Mouse (Mus musculus) telencephalon, adult 2 months (tissue): ENCODE results near the gene Peg12.

Source experiments
- DNase-seq: peaks from one replicate; pipeline ENCODE4 v3.0.0-alpha.2; 2011; ENCODE audit warnings: low read depth, low spot score

Gene Peg12

GRCm38 (mm10) chr7:62463878-62464755 lies at the start of gene Peg12:
Peg12 (minus strand) TSS chr7:62464510.
- DNase-seq = peak; percentile 16

DNA sequence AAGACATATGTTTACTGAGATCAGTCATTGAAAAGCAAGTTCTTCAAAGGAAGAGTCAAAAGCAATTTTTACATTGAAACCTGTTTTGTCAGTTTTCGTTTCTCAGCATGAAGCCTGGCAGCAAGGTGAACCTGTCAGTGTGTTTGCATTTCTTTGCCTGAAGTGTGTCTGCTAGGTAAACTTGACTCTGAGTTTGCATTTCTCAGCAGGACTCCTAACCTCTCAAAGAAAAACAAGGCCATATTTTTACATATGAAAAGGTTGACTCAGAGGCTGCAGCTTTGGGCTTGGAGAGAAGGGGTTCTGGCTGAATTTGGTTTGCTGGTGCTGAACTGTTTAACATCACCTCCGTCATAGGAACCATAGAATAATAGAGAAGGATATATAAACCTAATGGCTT lies 21.8 kb upstream of the Peg12 start:
- no peak for DNase-seq

GRCm38 (mm10) chr7:62463007-62463877 lies 1.1 kb downstream of the Peg12 start:
- no peak for DNase-seq

DNA sequence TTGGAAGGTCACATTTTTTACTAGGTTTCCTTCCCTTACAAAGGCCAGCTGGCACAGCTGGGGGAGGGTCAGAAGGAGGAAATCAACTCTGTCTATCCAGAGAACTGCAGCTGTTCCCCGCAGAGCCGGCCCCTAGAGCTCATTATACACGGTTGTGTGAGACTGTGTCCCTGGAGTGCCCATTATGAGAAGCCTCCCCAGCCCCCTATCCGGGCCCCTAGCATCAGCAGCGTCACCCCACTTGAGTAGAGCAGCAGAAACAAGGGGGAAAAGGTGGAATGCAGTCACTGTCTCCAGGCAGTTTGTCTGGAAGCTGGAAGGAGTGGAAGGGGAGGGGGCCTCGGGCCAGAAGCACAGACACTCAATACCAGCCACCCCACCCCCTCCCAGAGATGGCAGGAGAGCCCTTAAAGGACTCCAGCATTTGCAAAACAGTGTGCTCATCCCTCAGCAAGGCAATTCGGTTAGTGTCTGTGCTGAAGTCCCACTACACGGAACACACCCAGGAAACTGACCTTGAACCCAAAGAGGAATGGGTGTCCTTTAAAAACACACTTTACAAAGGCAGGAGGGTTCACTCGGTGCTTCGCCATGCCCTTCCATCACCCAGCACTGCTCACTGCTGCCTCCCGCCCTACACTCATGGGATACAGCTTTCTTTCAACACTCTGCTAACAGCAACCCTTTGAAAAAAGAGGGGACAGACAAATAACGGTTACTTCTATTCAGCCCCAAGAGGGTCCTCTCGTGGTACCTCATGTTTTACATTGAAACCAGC lies 1.9 kb downstream of the Peg12 start:
- DNase-seq = no peak

DNA sequence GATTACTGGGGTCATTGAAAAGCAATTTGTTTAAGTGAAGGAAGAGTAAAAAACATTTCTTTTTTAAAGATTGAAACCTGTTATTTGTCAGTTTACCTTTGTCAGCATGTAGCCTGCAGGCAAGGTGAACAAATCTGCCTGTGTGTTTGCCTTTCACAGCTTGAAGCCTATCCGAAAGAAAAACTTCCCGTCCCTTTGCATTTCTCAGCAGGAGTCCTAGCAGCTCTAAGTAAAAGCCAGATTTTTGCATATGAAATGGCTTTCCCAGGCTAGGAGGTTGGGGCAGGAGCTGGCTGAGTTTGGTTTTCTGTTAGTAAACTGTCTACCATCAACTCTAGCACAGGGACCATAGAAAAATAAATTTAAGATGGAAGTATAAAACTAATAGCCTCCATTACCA lies 12.0 kb downstream of the Peg12 start:
- no peak for DNase-seq

DNA sequence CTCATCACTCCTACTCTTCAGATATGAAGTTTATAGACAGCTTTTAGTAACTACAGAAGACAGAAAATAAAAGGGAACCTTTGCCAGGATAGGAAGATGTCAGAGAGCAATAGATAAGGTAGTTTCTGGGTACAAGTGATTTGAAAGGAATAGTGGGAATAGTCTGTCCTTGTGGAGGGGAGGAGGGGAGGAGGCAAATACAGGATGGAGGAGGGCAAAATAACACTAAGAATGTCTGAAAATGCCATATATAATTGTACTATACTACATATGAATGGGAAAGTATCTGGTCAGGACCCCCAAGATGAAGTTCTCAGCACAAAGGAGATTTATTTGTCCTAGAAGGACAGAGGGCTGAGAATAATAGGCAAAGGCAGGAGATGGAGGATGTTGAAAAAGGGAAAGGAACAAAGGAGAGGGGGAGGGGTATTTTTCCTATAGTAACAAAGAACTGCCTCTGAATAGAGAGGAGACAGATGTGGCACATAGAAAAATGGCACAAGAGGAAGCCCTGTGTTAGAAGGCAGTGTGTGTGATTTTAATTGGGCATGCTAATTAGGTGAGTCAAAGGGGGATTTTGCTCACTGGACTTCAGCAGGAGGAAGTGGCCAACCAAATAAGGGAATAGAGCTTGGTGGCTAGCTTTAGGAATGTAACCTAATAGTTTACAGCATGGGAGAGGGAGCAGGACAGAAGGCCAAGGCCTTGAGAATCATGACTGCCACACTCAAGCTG lies 18.7 kb downstream of the Peg12 start:
- no peak for DNase-seq

- no peak for DNase-seq
Measured at GRCm38 (mm10) chr7:62436394-62436793, 27.9 kb downstream of the Peg12 start.

- DNase-seq = no peak
Measured at GRCm38 (mm10) chr7:62433243-62433642, 31.1 kb downstream of the Peg12 start.

- DNase-seq = no peak
Measured at GRCm38 (mm10) chr7:62428337-62428736, 36.0 kb downstream of the Peg12 start.

DNA sequence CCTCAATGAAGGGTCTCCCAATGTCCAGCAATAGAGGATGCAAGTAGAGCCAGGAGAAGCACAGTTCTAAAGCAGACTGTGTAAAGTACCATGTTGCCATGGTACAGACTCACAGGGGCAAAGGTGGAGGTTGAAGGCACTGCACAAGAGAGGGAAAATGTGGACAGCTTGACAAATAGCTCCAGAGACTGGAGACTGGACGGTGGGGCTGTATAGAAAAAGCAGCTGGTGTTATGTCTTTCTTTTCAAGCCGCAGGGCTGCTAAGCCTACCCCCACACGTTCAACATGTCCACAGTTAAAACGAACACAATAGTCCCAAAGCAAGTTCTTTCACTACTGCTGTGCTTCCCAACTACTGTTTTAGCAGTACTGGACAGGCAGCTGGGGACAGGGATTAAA lies 41.1 kb downstream of the Peg12 start:
- DNase-seq = no peak

DNA sequence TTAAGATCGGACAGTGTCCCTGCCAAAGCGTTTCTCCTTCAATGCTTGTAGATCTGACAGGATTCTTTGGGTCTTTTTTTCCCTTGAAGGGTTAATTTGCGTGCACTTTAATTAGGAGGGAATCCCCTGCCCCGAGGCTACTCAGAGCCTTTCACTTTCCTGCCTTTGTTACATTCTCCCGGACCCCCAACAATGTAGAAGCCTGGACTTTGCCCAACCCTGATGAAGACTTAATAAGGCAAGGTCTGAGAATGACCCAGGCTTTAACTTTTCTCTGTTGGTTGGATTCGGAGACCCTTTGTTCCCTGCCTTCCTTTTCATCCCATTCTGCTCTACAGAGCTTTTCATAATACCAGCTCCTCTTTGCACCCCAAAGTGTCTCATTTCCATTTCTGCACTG lies 43.7 kb downstream of the Peg12 start:
- DNase-seq = no peak

DNA sequence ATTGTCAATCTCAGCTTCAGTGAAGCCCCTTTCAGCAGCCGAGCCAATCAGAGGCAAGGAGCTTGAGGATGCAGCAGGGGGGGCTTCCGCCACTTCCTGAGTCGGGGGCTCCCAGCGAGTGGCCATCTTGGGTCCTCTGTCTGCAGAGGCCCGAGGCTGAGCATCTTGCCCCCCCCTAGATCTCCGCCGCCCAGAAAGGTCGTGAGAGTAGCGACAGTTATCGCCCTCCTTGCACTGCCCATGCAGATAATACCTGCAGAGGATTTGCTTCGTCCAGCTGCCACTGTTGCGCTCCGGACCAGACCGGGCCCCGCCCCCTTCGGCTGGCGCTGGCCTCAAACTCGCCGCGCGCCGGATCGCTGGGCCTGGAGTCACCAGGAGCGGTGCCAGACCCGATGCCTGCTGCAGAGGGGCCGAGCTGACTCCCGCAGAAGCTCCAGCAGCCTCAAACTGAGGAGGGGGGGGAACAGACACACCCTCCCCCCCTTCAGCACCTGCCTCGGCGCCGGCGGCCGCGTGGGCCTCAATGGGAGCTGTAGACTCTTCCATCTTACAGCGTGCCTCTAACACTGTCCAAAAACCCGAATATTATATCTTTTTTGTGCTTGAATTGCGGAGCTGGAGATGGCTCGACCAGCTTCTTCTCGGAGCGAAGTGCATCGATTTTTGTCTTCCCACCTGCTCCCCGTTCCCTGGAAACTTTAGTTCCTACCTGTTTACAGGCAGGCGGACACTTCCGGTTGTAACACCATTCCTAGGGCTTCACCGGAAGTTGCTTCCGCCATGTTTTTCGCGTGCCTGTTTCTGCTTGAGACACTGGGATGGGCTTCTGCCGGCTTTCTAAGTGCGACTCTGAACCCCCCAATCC lies 44.6 kb downstream of the Peg12 start, which contains the start of gene Mkrn3:
TSS of gene Mkrn3 (minus strand) at position 647 of the 868 bp plus-strand sequence.
- DNase-seq = peak; percentile 40

DNA sequence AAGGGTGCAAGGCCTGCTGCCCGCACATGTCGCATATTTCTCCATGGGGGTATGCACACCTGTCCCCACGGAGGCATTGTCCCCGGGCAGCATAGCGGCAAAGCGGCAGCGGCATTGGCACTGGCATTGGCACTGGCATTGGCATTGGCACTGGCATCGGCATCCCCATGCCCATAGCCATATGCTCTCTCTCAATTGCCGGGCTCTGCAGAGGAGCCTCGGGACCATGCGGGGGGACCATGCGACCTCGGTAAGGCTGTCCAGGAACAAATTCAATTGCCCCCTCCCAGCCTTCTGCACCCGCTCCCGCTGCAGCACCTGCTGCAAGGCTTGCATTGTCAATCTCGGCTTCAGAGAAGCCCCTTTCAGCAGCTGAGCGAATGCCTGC lies 45.2 kb downstream of the Peg12 start:
- no peak for DNase-seq

GRCm38 (mm10) chr7:62418346-62418745 lies 46.0 kb downstream of the Peg12 start:
- DNase-seq = no peak

GRCm38 (mm10) chr7:62416173-62416572 lies 48.1 kb downstream of the Peg12 start:
- no peak for DNase-seq

DNA sequence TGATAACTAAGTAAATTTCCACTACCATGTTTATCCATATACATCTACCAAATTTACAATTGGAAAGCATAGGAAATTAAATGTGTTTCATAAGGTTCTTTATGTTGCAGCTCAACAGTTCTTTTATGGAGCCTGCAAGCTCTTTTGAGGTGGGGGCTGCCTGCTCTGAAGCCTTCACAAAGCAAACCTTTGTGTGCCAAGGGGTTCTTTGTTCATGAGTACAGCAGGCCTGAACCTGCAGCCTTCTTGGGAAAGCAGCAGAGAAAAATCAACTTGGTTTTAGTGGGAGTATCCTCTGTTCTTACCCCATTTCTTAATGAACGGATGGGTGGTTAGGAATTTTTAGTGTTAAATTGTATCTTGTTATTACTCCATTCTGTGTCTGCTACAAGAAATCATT lies 49.1 kb downstream of the Peg12 start:
- no peak for DNase-seq
